Mouse (Mus musculus): ENCODE data around the gene Fmod.

DNA sequence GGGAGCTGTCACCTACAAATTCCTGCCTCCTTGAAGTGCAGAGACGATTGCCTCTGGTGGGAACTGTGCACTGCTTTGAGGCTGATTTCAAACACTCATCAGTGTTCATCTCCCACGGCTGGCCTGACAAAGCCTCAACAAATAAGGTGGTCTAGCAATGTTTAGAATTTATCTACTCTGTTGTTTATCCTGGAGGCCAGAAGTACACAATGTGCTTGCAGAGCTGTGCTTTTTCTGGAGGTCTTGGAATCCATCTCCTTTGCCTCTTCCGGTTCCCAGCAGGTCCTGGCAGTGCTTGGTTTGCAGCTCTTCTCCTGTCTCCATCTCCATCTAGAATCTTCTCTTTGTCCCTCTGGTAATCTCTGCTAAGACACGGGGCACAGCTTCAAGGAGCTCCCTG, 19.2 kb downstream of the Fmod start:
- TF ChIP-seq POLR2A (IDR thresholded peaks at IDR 0.05; ENCODE audit: extremely low read depth, insufficient read depth, low read length) (no peak), CTCF (IDR thresholded peaks at IDR 0.05; ENCODE audit: extremely low read depth, insufficient read depth, low read length) (no peak)

All from cortical plate, adult 2 months (tissue).